Mouse (Mus musculus) midbrain, embryonic 13.5 days (tissue): ENCODE measurements around the gene Cnot6. TPM values are rescaled to one million over a fixed set of nuclear protein-coding genes. Genes with fewer than 3 reads are reported as not detected.

Source experiments
- ATAC-seq: fragments of 200-750 bp; cut with Nextera tagmentation; 2 replicates; pipeline ENCODE4 v1.8.0; 2017; ENCODE audit warnings: mild to moderate bottlenecking, moderate TSS enrichment, moderate library complexity
- H3K27ac ChIP-seq: fragments of 300-500 bp; sonication (generic); 2 replicates; pipeline ENCODE4 v1.5.1; 2015; ENCODE audit warnings: inconsistent platforms, mild to moderate bottlenecking, moderate library complexity
- H3K27me3 ChIP-seq: fragments of 300-500 bp; sonication (generic); 2 replicates; pipeline ENCODE4 v1.6.1; 2015; ENCODE audit warnings: mild to moderate bottlenecking, inconsistent platforms
- H3K36me3 ChIP-seq: fragments of 300-500 bp; sonication (generic); 2 replicates; pipeline ENCODE4 v1.6.1; 2015; ENCODE audit warnings: mild to moderate bottlenecking, inconsistent platforms
- H3K4me1 ChIP-seq: fragments of 300-500 bp; sonication (generic); replicated peaks from 2 replicates; pipeline ENCODE4 v1.6.1; 2015; ENCODE audit warnings: inconsistent platforms
- H3K4me2 ChIP-seq: fragments of 300-500 bp; sonication (generic); replicated peaks from 2 replicates; pipeline ENCODE4 v1.6.1; 2015; ENCODE audit warnings: moderate library complexity, mild to moderate bottlenecking, inconsistent platforms
- H3K4me3 ChIP-seq: fragments of 300-500 bp; sonication (generic); replicated peaks from 2 replicates; pipeline ENCODE4 v1.5.1; 2015; ENCODE audit warnings: mild to moderate bottlenecking, inconsistent platforms
- H3K9ac ChIP-seq: fragments of 300-500 bp; sonication (generic); replicated peaks from 2 replicates; pipeline ENCODE4 v1.6.1; 2015; ENCODE audit warnings: mild to moderate bottlenecking, inconsistent platforms
- H3K9me3 ChIP-seq: fragments of 300-500 bp; sonication (generic); 2 replicates; pipeline ENCODE4 v1.6.1; 2016; ENCODE audit warnings: mild to moderate bottlenecking, inconsistent platforms
- WGBS: fragments of 180-500 bp; shearing (Covaris S2); methylation state at CpG from one replicate; pipeline ENCODE4 v1.1.7; 2015; 5-methylcytosine and 5-hydroxymethylcytosine counted together
- polyA plus RNA-seq: library from polyadenylated mRNA; unstranded; fragments of >200 nt; fragmentation: Nextera tagmentation; extraction: Ambion mirVana; gene quantifications from 2 replicates; pipeline ENCODE4 v1.2.1, GENCODE M21; 2015

Gene Cnot6
- polyA plus RNA-seq, 1 experiment from 2014 or later, result 65.8 TPM

GRCm38 (mm10) chr11:49737625-49738024 is 25.1 kb upstream of the Cnot6 start:
- Histone ChIP-seq H3K27me3 (no peaks in the 10 kb centered on the region; the same call in 1 of the 2 replicates), H3K4me1 (peaks cover 13% of the 10 kb centered on the region), H3K9ac (no peak overlapping the region), H3K9me3 (no peaks in the 10 kb centered on the region), H3K36me3 (no peaks in the 10 kb centered on the region), H3K4me2 (no peak overlapping the region), H3K4me3 (no peak overlapping the region), H3K27ac (no peak overlapping the region)
- ATAC-seq, result no peak
- 69% methylated on average over 1 of the region's 1 CpGs for WGBS

DNA sequence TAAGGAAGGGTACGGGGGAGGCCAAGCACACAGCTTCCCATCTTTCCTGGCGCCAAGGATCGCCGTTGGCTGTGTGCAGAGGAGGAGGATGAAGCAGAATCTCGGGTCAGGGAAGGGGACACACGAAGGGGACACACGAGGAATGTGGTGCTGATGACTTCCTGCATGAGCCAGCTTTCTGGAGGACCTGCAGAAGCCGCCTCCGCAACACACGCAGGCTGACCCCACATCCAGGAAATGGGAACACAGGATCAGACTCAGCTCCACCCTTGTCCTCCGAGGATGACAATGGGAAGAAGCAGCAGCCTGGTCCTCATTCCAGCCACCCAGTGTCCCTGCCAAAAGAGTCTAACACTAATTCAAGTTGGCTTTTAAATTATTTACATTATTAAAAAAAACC is 22.2 kb upstream of the Cnot6 start:
- no peaks in the 10 kb centered on the region for H3K27me3 ChIP-seq
- no peak overlapping the region for H3K9ac ChIP-seq
- no peak overlapping the region for H3K4me2 ChIP-seq
- no peak overlapping the region for H3K4me3 ChIP-seq
- ATAC-seq, result no peak
- H3K4me1 ChIP-seq, result peaks cover 11% of the 10 kb centered on the region
- H3K36me3 ChIP-seq, result no peaks in the 10 kb centered on the region
- H3K9me3 ChIP-seq, result no peaks in the 10 kb centered on the region
- H3K27ac ChIP-seq, result no peak overlapping the region
- 92% methylated on average over 11 of the region's 11 CpGs for WGBS

DNA sequence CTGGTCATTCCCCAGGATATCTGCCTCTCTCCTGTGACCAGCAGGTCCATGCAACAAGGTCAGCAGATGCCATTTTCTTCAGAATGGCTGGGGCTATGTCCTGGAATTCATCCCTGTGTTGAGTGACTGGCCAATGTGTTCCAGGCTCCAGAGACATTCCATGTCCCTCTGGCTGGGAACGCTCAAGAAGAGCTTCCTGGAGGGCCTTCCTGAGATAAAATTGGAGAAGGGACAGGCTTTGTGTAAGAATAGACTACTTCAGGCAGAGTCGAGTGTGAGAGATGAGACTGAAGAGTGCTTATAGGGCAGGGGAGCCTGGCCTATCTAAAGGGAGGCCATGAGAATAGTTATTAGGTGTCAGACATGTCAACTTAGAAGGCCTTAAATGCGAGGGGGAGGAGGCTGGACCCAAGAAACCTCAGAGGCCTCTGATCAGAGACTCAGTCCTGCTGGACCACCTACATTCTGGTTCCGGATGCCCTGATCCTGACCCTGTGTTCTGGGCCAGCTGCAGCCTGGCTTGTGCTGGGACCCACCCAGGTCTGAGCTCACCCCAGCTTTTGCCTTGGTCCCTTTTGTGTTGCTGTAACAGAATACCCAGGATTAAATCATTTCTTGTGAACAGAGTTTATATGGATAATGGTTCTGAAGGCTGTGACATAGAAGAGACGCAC is 17.9 kb upstream of the Cnot6 start:
- Histone ChIP-seq H3K27ac (no peak overlapping the region), H3K27me3 (no peaks in the 10 kb centered on the region), H3K4me3 (no peak overlapping the region), H3K4me1 (no peaks in the 10 kb centered on the region), H3K4me2 (no peak overlapping the region), H3K9ac (no peak overlapping the region), H3K9me3 (no peaks in the 10 kb centered on the region), H3K36me3 (no peaks in the 10 kb centered on the region)
- ATAC-seq, result no peak
- 91% methylated on average over 5 of the region's 5 CpGs for WGBS

DNA sequence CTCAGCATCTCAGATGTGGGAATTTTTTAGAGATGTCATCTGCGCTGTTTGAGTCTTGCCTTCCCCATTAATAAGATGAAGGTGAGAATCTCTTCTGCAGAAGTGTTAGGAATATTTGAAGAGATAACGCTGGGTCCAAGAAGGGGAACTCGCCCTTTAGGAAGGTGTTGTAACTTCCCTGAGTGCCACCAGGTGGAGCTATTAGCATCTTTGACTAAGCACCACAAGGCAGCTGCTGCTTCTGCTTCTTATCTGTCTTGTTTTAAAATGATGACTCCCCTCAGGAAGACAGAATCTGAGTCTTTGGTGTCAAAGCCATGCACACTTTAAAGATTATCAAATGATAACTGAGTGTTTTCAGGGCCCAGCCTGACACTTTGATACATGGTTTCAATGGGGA is 15.4 kb upstream of the Cnot6 start:
- Histone ChIP-seq H3K4me1 (peaks cover 4% of the 10 kb centered on the region; the same call in 1 of the 2 replicates), H3K9me3 (no peaks in the 10 kb centered on the region), H3K27ac (no peak overlapping the region), H3K36me3 (no peaks in the 10 kb centered on the region), H3K4me2 (no peak overlapping the region), H3K27me3 (no peaks in the 10 kb centered on the region), H3K9ac (no peak overlapping the region), H3K4me3 (no peak overlapping the region)
- no peak for ATAC-seq
- WGBS, result 12% methylated on average over 3 of the region's 3 CpGs

GRCm38 (mm10) chr11:49726800-49727199 is 14.3 kb upstream of the Cnot6 start:
- no peak for ATAC-seq
- Histone ChIP-seq H3K27ac (no peak overlapping the region), H3K9ac (no peak overlapping the region), H3K4me3 (no peak overlapping the region), H3K4me2 (no peak overlapping the region), H3K4me1 (peaks cover 7% of the 10 kb centered on the region; the same call in 1 of the 2 replicates), H3K27me3 (no peaks in the 10 kb centered on the region), H3K36me3 (no peaks in the 10 kb centered on the region), H3K9me3 (no peaks in the 10 kb centered on the region)
- WGBS, result 76% methylated on average over 8 of the region's 8 CpGs

GRCm38 (mm10) chr11:49724676-49725075 is 12.2 kb upstream of the Cnot6 start:
- Histone ChIP-seq H3K9ac (no peak overlapping the region), H3K36me3 (no peaks in the 10 kb centered on the region), H3K9me3 (no peaks in the 10 kb centered on the region), H3K4me2 (no peak overlapping the region), H3K4me3 (no peak overlapping the region), H3K27me3 (no peaks in the 10 kb centered on the region), H3K27ac (no peak overlapping the region), H3K4me1 (peaks cover 7% of the 10 kb centered on the region; the same call in 1 of the 2 replicates)
- ATAC-seq, result no peak
- WGBS, result 55% methylated on average over 2 of the region's 2 CpGs

GRCm38 (mm10) chr11:49723281-49723680 is 10.8 kb upstream of the Cnot6 start:
- no peak overlapping the region for H3K9ac ChIP-seq
- ATAC-seq, result no peak
- H3K4me3 ChIP-seq, result no peak overlapping the region
- H3K27me3 ChIP-seq, result no peaks in the 10 kb centered on the region
- 43% methylated on average over 2 of the region's 2 CpGs for WGBS
- H3K36me3 ChIP-seq, result no peaks in the 10 kb centered on the region
- H3K27ac ChIP-seq, result no peak overlapping the region
- no peak overlapping the region for H3K4me2 ChIP-seq
- peaks cover 7% of the 10 kb centered on the region; the same call in 1 of the 2 replicates for H3K4me1 ChIP-seq
- no peaks in the 10 kb centered on the region for H3K9me3 ChIP-seq

- no peaks in the 10 kb centered on the region for H3K9me3 ChIP-seq
- no peak overlapping the region for H3K4me2 ChIP-seq
- ATAC-seq, result no peak
- H3K4me1 ChIP-seq, result peaks cover 7% of the 10 kb centered on the region; the same call in 1 of the 2 replicates
- WGBS, result 55% methylated on average over 6 of the region's 6 CpGs
- no peaks in the 10 kb centered on the region for H3K36me3 ChIP-seq
- no peak overlapping the region for H3K4me3 ChIP-seq
- no peak overlapping the region for H3K9ac ChIP-seq
- H3K27me3 ChIP-seq, result no peaks in the 10 kb centered on the region
- H3K27ac ChIP-seq, result no peak overlapping the region
Observed at GRCm38 (mm10) chr11:49722692-49723091, 10.2 kb upstream of the Cnot6 start.

- Histone ChIP-seq H3K27me3 (no peaks in the 10 kb centered on the region), H3K9me3 (no peaks in the 10 kb centered on the region), H3K36me3 (no peaks in the 10 kb centered on the region), H3K4me1 (peaks cover 7% of the 10 kb centered on the region; the same call in 1 of the 2 replicates), H3K4me2 (no peak overlapping the region), H3K27ac (no peak overlapping the region), H3K9ac (no peak overlapping the region), H3K4me3 (no peak overlapping the region)
- no peak for ATAC-seq
- 92% methylated on average over 1 of the region's 1 CpGs for WGBS
Observed at GRCm38 (mm10) chr11:49721358-49721757, 8.8 kb upstream of the Cnot6 start.

GRCm38 (mm10) chr11:49719466-49720151 is 7.1 kb upstream of the Cnot6 start:
- Histone ChIP-seq H3K9me3 (no peaks in the 10 kb centered on the region), H3K27ac (no peak overlapping the region), H3K4me2 (no peak overlapping the region), H3K27me3 (no peaks in the 10 kb centered on the region), H3K4me3 (no peak overlapping the region), H3K4me1 (peaks cover 7% of the 10 kb centered on the region; the same call in 1 of the 2 replicates), H3K36me3 (no peaks in the 10 kb centered on the region), H3K9ac (no peak overlapping the region)
- ATAC-seq, result no peak
- WGBS, result 90% methylated on average over 8 of the region's 8 CpGs

DNA sequence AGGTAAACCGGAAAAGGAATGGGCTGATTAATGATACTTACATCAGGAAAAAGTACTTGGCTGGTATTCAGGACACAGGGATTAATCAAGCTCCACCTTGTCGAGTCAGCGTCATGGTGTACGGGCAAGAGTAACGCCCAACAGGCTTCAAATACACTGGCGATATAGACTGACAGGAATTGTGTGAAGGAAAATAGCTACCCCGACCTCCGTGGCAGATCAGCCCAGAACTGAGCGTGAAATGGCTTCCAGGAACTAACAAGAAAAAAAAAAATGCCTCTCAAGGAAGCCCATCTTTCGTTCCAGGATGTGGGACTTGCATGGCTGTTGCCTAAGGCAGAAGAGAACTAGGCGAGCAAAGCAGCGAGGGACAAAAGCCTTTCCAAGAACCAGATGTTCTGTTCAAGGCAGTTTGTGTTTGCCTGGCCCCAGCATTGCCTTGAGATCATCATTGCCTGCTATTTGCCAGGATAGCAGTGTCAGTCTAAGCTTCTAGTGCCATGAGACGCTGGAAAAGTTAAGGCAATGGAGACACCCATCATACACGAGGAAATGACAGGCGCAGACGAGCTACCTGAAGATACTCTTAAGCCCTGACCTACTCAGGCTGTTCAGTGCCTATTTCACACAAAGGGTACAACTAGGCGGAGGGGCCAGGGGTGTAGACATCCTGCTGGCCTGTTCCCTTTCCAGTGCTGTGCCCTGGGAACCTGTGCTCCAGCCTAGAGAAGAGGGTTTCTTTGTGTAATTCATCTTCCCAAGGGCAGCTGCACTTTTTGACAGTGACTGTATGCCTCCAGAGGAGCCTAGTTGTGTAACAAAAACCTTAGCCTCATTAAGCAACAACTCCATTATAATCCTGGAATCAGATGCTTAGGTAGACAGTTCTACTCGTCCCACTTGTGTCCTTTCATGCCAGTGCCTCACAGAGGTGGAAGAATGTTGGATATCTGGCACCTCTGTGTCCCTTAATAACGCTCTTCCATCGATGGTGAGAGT is 1.1 kb upstream of the Cnot6 start:
- Histone ChIP-seq H3K4me2 (peak overlapping the region; percentile 68), H3K4me1 (peaks cover 41% of the 10 kb centered on the region), H3K4me3 (peak overlapping the region; percentile 97), H3K27me3 (no peaks in the 10 kb centered on the region), H3K9me3 (no peaks in the 10 kb centered on the region), H3K9ac (peak overlapping the region; percentile 55), H3K27ac (peak overlapping the region; percentile 74), H3K36me3 (0 out of 2 replicates have a peak, but pooled peaks cover 2% of the 10 kb centered on the region)
- 35% methylated on average over 20 of the region's 20 CpGs for WGBS
- ATAC-seq, result peak; percentile 41
